Mouse (Mus musculus): ENCODE measurements around the gene Spn.

DNA sequence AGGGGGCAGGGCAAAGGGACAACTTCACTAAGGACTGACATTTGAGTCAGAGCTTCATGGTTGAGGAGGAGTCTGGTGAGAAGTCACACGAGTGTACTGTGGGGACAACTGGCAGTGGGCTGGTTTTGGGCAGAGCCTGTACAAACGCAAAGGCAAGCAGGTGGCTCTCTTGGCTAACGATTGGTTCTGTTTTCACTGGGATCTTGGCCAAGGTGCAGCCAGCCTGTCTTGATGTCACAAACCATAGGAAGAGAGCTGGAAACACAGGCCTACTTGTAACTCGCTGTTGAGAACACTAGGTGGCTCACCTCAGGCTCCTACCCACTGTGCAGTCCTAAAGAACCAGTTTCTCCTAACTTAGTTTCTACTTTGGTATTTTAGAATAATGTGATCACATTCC, 8.0 kb downstream of the Spn start:
- TF ChIP-seq EP300 (IDR thresholded peaks at IDR 0.05; ENCODE audit: insufficient read depth, low read depth, low read length) (no peak), CTCF (IDR thresholded peaks at IDR 0.05) (peak; percentile 66), POLR2A (IDR thresholded peaks at IDR 0.05; ENCODE audit: insufficient read depth, low read depth, low read length) (no peak)

All from heart, adult 2 months (tissue).